ENCODE assay signal across 9 mouse cellular contexts in genomic region chr11:79584191-79584590, GRCm38 (mm10). TPM values are rescaled to one million over a fixed set of nuclear protein-coding genes. Genes with fewer than 3 reads are reported as not detected.
DNase-seq lines count a peak whose midpoint lies in the region; ATAC-seq lines count a peak whose summit lies in the region.
"Had no signal": no experiment of that assay in that cellular context is flagged by ENCODE, and none has a peak within 500 bp of the region (broad histone marks: within the 10 kb centered on the region; RNA-seq: fewer than 3 reads in every experiment).

No protein-coding gene starts in this region.

- H3K9me3 ChIP-seq in kidney, embryonic 14.5 days (ENCODE audit: control insufficient read depth, low read length): no peaks in the 10 kb centered on the region
- H3K9me3 ChIP-seq in liver, embryonic 11.5 days (ENCODE audit: control insufficient read depth, low read length): no peaks in the 10 kb centered on the region
- no peaks in the 10 kb centered on the region for H3K9me3 ChIP-seq in neural tube, embryonic 12.5 days
- H3K9me3 ChIP-seq: heart, embryonic 15.5 days had no signal

- 0 out of 2 replicates have a peak, but pooled peaks cover 6% of the 10 kb centered on the region for H3K27me3 ChIP-seq in kidney, embryonic 14.5 days (ENCODE audit: control insufficient read depth, insufficient read depth, low read length)
- peaks cover 11% of the 10 kb centered on the region for H3K27me3 ChIP-seq in liver, embryonic 11.5 days (replicated peaks; ENCODE audit: control insufficient read depth, insufficient read depth, low read length)
- H3K27me3 ChIP-seq in neural tube, embryonic 12.5 days (replicated peaks): peaks cover 2% of the 10 kb centered on the region; the same call in 1 of the 2 replicates

- DNase-seq in CD4-positive, CD25-positive, alpha-beta regulatory T cell, adult 2 months (ENCODE audit: low read depth, low spot score): peak; percentile 82
- DNase-seq in R1 (ENCODE audit: low read depth, low spot score): peak; percentile 70
- DNase-seq in cerebellum, postnatal 10 days: peak; percentile 87 to 89
- DNase-seq in liver, embryonic 11.5 days (ENCODE audit: low spot score): peak; percentile 56
- peak; percentile 79 for DNase-seq in thymus, postnatal 0 days (ENCODE audit: low spot score)

- H3K27ac ChIP-seq in kidney, embryonic 14.5 days (ENCODE audit: low read depth, low read length): no peak overlapping the region
- no peak overlapping the region for H3K27ac ChIP-seq in liver, embryonic 11.5 days (ENCODE audit: low read depth, low read length)
- no peak overlapping the region for H3K27ac ChIP-seq in neural tube, embryonic 12.5 days
- H3K27ac ChIP-seq: heart, embryonic 15.5 days had no signal

- no peak overlapping the region for H3K9ac ChIP-seq in kidney, embryonic 14.5 days (ENCODE audit: low read depth, low read length)
- no peak overlapping the region for H3K9ac ChIP-seq in liver, embryonic 11.5 days (ENCODE audit: low read depth, low read length)
- no peak overlapping the region for H3K9ac ChIP-seq in neural tube, embryonic 12.5 days
- H3K9ac ChIP-seq: heart, embryonic 15.5 days had no signal

- ATAC-seq in frontal cortex, adult (ENCODE audit: low TSS enrichment): peak; percentile 79
- peak; percentile 70 for ATAC-seq in kidney, embryonic 14.5 days (ENCODE audit: low FRiP score, low TSS enrichment)
- ATAC-seq in liver, embryonic 11.5 days (replicated peaks; ENCODE audit: low FRiP score): no peak
- ATAC-seq in neural tube, embryonic 12.5 days (ENCODE audit: low FRiP score, low read depth): peak; percentile 63

- 0 out of 2 replicates have a peak, but pooled peaks cover 2% of the 10 kb centered on the region for H3K4me1 ChIP-seq in kidney, embryonic 14.5 days (ENCODE audit: control insufficient read depth, insufficient read depth, low read length)
- no peaks in the 10 kb centered on the region for H3K4me1 ChIP-seq in liver, embryonic 11.5 days (replicated peaks; ENCODE audit: control insufficient read depth, insufficient read depth, low read length)
- H3K4me1 ChIP-seq in neural tube, embryonic 12.5 days: no peaks in the 10 kb centered on the region
- H3K4me1 ChIP-seq: heart, embryonic 15.5 days had no signal

- H3K4me3 ChIP-seq in kidney, embryonic 14.5 days (ENCODE audit: low read length): no peak overlapping the region
- H3K4me3 ChIP-seq in liver, embryonic 11.5 days (ENCODE audit: low read depth, low read length): no peak overlapping the region
- no peak overlapping the region for H3K4me3 ChIP-seq in neural tube, embryonic 12.5 days
- H3K4me3 ChIP-seq: heart, embryonic 15.5 days had no signal

- WGBS in kidney, embryonic 14.5 days: 12% methylated on average over 5 of the region's 5 CpGs
- 8% methylated on average over 5 of the region's 5 CpGs for WGBS in liver, embryonic 11.5 days
- 7% methylated on average over 5 of the region's 5 CpGs for WGBS in neural tube, embryonic 12.5 days

- H3K36me3 ChIP-seq in kidney, embryonic 14.5 days (ENCODE audit: control insufficient read depth, insufficient read depth, low read length): peaks cover 4% of the 10 kb centered on the region; the same call in 1 of the 2 replicates
- H3K36me3 ChIP-seq in liver, embryonic 11.5 days (ENCODE audit: control insufficient read depth, insufficient read depth, low read length): no peaks in the 10 kb centered on the region
- H3K36me3 ChIP-seq in neural tube, embryonic 12.5 days: peaks cover 4% of the 10 kb centered on the region; the same call in 1 of the 2 replicates

- no peak overlapping the region for H3K4me2 ChIP-seq in kidney, embryonic 14.5 days (replicated peaks; ENCODE audit: low read depth, low read length)
- H3K4me2 ChIP-seq in liver, embryonic 11.5 days: no peak overlapping the region
- H3K4me2 ChIP-seq in neural tube, embryonic 12.5 days (replicated peaks): no peak overlapping the region
- H3K4me2 ChIP-seq: heart, embryonic 15.5 days had no signal

RNA-seq across cellular contexts. Expression of gene Rab11fip4, which starts 6.8 kb away (rescaled TPM):
- polyA plus RNA-seq in kidney, embryonic 14.5 days (2014; fragmentation: Nextera tagmentation; extraction: Ambion mirVana): 4.8 and 7.1 TPM in 2 replicates
- 2.2 and 2.9 TPM in 2 replicates for polyA plus RNA-seq in liver, embryonic 11.5 days (2014; fragmentation: Nextera tagmentation; extraction: Ambion mirVana)
- 22.8 and 22.9 TPM in 2 replicates for polyA plus RNA-seq in neural tube, embryonic 12.5 days (2016; fragmentation: Nextera tagmentation; extraction: Ambion mirVana)
- polyA plus RNA-seq in thymus, postnatal 0 days (2015; fragmentation: Nextera tagmentation; extraction: Ambion mirVana): 8.4 and 8.6 TPM in 2 replicates

RNA-seq across cellular contexts. Expression of gene Evi2a, which starts 53.8 kb away (rescaled TPM):
- polyA plus RNA-seq in kidney, embryonic 14.5 days (2014; fragmentation: Nextera tagmentation; extraction: Ambion mirVana): 2.9 and 3.2 TPM in 2 replicates
- polyA plus RNA-seq in liver, embryonic 11.5 days (2014; fragmentation: Nextera tagmentation; extraction: Ambion mirVana): 5.7 and 5.9 TPM in 2 replicates
- 3.0 and 4.3 TPM in 2 replicates for polyA plus RNA-seq in neural tube, embryonic 12.5 days (2016; fragmentation: Nextera tagmentation; extraction: Ambion mirVana)
- 11.1 and 11.7 TPM in 2 replicates for polyA plus RNA-seq in thymus, postnatal 0 days (2015; fragmentation: Nextera tagmentation; extraction: Ambion mirVana)

RNA-seq across cellular contexts. Expression of gene Evi2, which starts 53.8 kb away (rescaled TPM):
- 1.2 and 1.7 TPM in 2 replicates for polyA plus RNA-seq in kidney, embryonic 14.5 days (2014; fragmentation: Nextera tagmentation; extraction: Ambion mirVana)
- 1.2 and 1.7 TPM in 2 replicates for polyA plus RNA-seq in liver, embryonic 11.5 days (2014; fragmentation: Nextera tagmentation; extraction: Ambion mirVana)
- polyA plus RNA-seq in neural tube, embryonic 12.5 days (2016; fragmentation: Nextera tagmentation; extraction: Ambion mirVana): 0.74 and 1.3 TPM in 2 replicates
- 1.7 and 2.4 TPM in 2 replicates for polyA plus RNA-seq in thymus, postnatal 0 days (2015; fragmentation: Nextera tagmentation; extraction: Ambion mirVana)
